Mouse (Mus musculus): ENCODE measurements around the gene Ints12.

Ints12 gene

GRCm38 (mm10) chr3:133144511-133145147, 53.0 kb downstream of the Ints12 start:
- DNase-seq (ENCODE audit: extremely low read depth, low read depth, low spot score), result no peak

GRCm38 (mm10) chr3:133151629-133152028, 60.0 kb downstream of the Ints12 start:
- no peak for DNase-seq (ENCODE audit: extremely low read depth, low read depth, low spot score)

DNA sequence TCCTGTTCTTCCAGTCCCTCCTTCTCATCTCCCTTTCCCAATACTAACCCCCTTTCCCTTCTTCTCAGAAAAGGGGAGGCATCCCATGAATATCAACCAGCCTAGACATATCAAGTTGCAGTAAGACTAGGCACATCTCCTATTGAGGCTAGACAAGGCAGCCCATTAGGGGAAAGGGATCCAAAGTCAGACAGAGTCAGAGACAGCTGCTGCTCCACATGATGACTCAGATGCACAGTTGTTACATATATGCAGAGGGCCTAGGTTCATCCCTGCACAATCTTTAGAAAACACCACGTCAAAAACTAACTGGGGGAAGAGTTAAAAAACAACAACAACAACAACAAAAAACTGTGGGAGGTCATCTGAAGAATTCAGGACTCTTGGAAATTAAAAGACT, 61.2 kb downstream of the Ints12 start:
- DNase-seq (ENCODE audit: extremely low read depth, low read depth, low spot score), result no peak

- no peak for DNase-seq (ENCODE audit: extremely low read depth, low read depth, low spot score)
These were observed 62.0 kb downstream of the Ints12 start for GRCm38 (mm10) chr3:133153629-133154028.

DNA sequence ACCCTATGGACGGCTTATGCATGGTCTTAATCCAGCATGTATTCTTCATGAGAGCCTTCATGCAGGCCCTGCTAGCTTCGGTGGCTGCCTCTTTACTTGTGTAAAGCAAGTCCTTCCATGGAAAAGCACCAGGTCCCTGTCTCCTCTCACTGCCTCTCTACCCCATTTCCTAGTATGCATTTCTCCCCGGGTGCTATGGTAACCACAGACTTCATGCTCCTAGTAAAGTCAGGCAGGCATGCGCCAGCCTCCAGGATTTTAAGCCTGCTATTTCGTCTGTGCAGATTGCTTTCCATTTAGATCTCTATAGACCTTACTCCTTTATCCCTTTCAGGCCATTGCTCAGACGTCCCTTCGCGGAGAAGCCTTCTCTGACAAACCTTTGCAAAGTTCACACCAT, 63.0 kb downstream of the Ints12 start:
- DNase-seq (ENCODE audit: extremely low read depth, low read depth, low spot score), result no peak

GRCm38 (mm10) chr3:133158260-133158659, 66.6 kb downstream of the Ints12 start:
- peak; percentile 30 for DNase-seq (ENCODE audit: extremely low read depth, low read depth, low spot score)

Measured in fat pad, adult 2 months (tissue).